Mouse (Mus musculus): ENCODE measurements around the gene Fam72a. TPM values are rescaled to one million over a fixed set of nuclear protein-coding genes. Genes with fewer than 3 reads are reported as not detected.
"Not testable (repeated sequence)": the region's sequence is repeated elsewhere in the genome, so short reads cannot be mapped to it uniquely, and the experiment has no call there.

Fam72a gene
- total RNA-seq, 4 experiments from 2014 or later, result 0.78 to 2.0 (median 1.4) TPM

DNA sequence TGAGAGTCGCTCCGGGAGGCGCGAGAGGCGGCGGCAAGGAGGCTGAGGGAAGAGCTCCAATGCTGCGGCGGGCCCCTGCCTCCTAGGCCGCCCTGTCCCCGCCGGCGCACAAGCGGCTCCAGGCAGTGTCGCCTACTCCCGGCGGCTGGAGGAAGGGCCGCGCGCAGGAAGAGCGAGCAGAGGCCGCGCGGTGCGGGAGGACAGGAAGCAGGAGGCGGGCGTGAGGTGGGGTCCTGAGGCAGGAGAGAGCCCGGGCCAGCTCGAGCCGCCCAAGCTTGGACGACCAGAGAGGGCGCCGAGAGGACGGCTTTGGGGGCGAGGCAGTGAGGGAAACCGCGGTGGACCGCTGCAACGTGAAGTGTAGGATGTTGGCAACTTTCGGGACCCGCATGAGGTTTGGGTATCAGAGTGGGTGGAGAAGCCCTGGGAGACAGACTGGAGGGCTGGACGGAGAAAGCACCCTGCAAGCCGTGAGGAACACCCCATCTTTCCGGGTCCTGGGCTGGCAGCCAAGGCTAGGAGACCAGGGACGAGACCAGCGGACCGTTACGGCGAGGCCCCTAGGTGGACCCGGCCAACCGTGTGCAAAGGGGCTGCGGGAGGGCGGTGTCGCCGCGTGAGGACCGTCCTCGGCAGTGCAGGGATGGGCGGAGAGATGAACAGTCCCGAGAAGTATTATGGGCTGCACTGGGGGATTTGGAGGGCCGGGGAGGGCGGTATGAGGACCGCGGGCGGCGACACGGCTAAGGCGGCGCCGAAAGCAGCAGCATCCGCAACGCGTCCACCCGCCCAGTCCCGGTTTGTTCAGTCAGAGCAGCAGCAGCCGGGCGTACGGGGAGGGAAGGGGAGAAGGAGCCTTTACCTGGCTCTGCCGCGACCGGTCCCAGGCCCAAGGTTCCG, 1.1 kb upstream of the Fam72a start:
- DNase-seq (ENCODE audit: low spot score in 2 of 2), result no peak

GRCm38 (mm10) chr1:131528081-131528507, 391 bp downstream of the Fam72a start:
- peak in 1 of 2 experiments; percentile 41 for DNase-seq (ENCODE audit: low spot score in 2 of 2)

- no peak for DNase-seq (ENCODE audit: low spot score in 2 of 2)
Measured at GRCm38 (mm10) chr1:131528561-131529166, 961 bp downstream of the Fam72a start.

GRCm38 (mm10) chr1:131539771-131540170, 12.1 kb downstream of the Fam72a start:
- DNase-seq (ENCODE audit: low spot score in 2 of 2), result no peak

DNA sequence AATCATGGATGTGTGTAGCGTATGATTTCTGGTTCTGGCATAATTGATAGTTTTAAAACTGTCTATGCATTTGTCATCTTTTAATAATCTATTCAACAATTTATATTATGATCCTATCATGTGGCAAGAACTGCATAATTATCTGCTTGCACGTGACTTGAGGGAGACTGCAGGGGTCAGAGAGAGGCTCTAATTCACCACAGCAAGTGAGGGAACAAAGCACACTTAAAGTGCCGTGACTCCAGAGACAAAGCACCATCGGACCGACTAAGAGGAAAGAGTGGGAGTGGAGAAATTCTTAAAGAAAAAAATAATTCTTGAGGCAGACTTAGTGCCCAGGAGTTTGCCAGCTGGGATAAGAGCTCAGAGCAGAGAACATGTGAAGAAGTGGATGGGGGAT, 13.1 kb downstream of the Fam72a start:
- DNase-seq (ENCODE audit: low spot score in 2 of 2), result no peak

DNA sequence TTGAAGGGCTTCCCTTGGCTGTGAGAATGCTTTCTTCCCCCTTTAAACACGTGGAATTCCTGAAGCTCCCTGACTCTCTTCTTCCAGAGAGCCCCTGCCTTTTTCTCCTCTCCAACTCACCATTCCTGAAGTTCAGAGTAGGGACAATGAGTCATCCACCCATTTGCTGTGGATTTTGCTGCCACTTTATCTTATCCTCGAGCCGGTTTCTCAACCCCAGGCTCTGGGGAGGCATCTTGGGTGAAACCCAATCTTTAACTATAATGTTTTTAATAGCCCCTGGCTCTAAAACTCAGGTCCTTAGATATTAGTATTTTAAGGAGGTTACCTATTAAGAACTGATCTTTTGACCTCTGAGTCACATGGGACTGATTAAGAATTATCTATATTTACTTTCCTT, 13.7 kb downstream of the Fam72a start:
- no peak for DNase-seq (ENCODE audit: low spot score in 2 of 2)

DNA sequence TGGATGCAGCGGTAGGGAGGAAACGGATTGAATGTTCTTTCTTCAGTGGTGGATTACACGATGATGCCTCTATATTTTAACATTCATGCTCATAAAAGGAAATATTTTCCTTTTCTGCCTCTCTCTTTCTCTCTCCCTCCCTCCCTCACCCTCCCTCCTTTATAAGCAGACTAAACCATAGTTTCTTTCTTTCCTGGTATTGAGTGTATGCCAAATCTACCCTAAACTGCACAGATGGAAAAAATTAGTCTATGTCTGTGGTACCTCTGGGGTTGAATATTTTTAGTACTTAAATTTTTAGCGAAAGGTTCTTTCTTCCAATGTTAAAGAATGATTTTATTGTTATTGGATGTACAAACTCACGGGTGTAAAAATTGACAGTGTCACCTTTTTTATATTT, 14.2 kb downstream of the Fam72a start:
- DNase-seq (ENCODE audit: low spot score in 2 of 2), result no peak

- peak; percentile 41 to 51 for DNase-seq (ENCODE audit: low spot score in 2 of 2)
Measured at GRCm38 (mm10) chr1:131543886-131544565, 16.3 kb downstream of the Fam72a start.

DNA sequence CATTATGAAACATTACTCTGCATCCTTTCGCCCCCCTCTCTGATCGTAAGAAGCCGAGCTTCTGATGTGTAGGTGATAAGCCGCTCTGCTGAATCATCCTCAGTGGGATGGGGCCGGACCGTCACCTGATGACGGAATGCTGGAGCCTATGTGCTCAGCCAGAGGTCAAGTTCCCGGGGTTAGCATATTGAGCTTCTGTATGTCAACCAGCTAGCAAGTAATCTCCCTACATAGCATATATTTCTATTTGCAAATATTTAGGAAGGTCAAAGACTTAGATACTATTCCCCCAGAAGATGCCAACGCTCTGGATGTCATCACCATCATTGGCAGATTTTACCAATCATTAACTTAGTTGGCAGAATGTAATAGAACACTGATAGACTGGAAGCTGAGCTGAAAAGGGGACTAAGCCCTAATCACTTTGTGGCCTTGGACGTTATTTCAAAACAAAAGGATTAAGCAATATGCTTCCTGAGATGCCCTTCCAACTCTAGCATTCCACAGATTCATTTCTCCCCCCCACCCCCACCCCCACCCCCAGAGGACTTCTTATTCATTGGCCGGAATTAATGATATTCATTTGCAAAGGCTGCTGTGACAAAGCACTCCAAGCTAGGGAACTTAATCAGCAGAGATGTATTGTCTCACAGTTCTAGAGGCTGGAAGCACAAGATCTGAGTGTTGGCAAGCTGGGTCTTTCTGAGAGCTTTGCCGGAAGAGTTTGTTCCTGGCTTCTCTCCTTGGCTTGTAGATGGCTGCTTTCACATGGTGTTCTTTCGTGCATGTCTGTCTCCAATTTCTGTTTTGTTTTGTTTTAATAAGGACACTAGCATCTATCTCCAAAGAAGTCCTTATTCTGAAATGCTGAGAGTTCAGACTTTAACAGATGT, 19.3 kb downstream of the Fam72a start:
- DNase-seq (ENCODE audit: low spot score in 2 of 2), result no peak

- peak; percentile 31 to 47 for DNase-seq (ENCODE audit: low spot score in 2 of 2)
Measured at GRCm38 (mm10) chr1:131548494-131549365, 21.0 kb downstream of the Fam72a start.

DNA sequence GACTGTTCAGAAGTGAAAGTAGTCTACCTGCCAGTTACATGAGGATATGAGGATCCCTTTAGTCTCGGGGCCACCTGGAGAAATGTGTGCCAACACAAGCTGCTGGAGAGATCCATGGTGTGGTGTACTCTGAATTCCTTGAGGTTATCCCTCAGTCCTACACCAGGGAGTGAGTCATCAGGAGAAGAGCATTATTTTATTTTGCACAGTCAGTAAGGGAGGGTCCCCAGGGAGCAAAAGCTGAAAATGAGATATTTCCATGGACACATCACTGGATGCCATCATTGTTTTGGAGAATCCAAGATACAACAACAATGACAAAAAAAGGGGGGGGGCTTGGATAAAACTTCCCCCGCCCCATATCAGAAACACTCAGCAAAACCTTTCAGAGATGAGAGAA, 24.3 kb downstream of the Fam72a start:
- no peak for DNase-seq (ENCODE audit: low spot score in 2 of 2)

DNA sequence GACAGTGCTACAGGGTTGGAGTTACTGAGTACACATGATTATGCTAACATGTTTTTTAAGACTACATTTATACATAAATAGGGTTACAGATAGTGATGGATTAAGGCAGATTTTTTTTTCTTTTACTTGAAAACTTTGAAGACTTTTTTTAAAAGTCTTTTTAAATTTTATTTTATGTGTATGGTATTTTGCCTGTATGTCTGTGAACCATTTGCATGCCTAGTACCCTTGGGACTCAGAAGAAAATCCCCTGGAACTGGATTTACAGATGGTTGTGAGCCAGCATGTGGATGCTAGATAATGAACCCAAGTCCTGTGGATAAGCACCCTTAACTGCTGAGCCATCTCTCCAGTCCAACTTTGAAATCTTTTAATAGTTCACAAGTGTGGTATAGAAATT, 25.7 kb downstream of the Fam72a start:
- DNase-seq (ENCODE audit: low spot score in 2 of 2), result no peak

- DNase-seq (ENCODE audit: low spot score in 2 of 2), result peak; percentile 81 to 84
Measured at GRCm38 (mm10) chr1:131555042-131555812, 27.5 kb downstream of the Fam72a start.

DNA sequence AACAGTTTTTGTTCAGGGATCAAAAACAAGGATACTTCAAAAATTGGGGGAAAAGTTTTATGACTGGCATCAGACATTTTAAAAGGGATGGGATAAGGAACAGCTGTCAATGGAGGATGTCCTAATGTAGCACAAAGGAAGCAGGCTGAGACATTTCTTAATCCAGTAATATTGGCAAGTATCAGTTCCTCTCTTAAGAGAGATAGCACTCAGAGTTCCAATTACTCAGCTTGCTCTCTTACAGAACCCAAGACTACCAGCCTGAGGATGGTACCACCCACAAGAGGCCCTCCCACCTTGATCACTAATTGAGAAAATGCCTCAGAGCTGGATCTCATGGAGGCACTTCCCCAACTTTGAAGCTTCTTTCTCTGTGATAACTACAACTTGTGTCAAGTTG, 32.8 kb downstream of the Fam72a start:
- DNase-seq (ENCODE audit: low spot score in 2 of 2), result no peak

DNA sequence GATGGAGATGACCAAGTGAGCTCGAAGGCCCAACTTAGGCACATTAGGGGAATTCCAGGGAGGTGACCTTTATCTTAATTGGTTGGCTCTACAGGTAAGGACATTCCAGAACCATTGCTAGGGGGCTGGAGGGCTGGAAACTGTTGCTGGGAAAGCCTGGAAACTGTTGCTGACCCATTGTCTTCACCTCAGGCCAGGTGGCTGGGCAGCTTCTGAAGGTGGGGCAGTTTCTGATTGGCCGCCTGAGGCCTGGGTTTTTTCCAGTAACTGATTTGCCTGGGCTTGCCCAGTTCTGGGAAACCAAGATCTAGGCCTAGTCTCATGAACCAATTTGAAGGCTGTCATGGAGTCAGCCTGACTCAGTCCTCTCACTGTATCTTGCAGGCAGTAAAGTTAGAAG, 34.4 kb downstream of the Fam72a start:
- no peak for DNase-seq (ENCODE audit: low spot score in 2 of 2)

DNA sequence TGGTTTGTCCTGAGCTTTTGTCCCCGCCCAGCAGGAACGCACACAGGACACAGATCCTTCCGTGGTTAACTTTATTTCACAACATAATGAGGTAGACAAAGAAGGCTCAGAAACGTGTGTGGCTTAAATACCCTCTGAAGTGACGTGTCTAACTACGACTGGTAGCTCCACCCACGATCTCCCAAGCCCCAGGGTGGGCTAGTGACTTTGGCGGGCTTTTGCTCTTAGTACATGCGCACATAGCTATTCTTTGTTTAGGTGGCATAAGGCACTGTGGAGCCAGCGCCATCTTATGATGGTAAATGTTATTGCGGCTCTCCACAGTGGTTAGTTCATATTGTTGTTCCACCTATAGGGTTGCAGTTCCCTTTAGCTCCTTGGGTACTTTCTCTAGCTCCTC, 38.4 kb downstream of the Fam72a start:
- not testable (repeated sequence) for DNase-seq (ENCODE audit: low spot score in 2 of 2)

DNA sequence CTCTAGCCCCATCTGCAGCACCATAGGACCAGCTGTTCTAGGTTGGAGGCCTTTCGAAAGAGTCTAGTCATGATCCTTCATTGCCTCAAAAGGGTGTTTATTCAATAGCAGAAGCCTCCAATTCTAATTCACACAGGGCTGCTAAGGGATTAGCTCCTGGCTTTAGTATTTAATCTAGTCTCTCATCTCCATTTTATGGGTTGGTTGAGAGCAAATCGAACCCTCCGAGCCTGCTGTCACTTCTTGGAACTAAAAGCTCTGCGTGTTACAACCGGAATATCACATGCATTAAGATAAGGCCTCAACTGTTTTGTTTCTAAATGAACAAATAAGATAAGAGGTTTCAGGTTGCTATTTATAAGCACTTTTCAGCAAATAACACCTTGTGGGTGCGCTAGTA, 42.0 kb downstream of the Fam72a start:
- DNase-seq (ENCODE audit: low spot score in 2 of 2), result no peak

- no peak for DNase-seq (ENCODE audit: low spot score in 2 of 2)
Measured at GRCm38 (mm10) chr1:131570391-131570790, 42.7 kb downstream of the Fam72a start.

GRCm38 (mm10) chr1:131573721-131574120, 46.0 kb downstream of the Fam72a start:
- no peak for DNase-seq (ENCODE audit: low spot score in 2 of 2)

All from layer of hippocampus, adult 8-10 months (tissue).